Comparison of ENCODE assay signal across 12 mouse cellular contexts in the genomic region with DNA sequence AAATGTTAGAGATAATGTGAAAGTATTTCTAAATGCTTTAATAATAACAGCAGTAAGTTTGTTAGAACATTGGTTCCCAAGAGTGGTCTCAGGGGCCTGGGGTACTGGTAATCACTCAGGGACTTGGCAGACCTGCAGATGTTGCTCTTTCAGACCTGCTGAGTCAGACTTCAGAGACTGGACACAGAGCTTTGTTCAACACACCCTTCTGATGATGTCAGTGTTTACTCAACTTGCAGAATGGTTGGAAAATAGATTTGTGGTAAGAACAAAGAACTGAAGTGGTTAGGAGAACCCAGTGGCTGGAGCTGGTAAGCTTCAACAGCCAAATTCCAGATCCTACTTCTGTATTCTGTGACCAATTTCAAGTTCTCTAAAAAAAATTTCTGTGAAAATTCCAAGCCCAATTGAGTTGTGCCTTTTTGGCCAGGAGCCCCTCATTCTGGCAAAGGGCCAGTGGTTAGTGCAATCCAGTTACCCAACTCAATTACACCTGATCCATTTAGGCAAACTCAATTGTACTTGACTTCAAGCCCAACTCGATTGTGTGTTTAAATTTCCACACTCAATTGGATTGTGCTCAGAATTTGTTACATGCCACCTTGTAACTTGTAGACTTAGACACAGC.
DNase-seq lines count a peak whose midpoint lies in the region; ATAC-seq and TF ChIP-seq lines count a peak whose summit lies in the region.
"Had no signal": no experiment of that assay in that cellular context is flagged by ENCODE, and none has a peak within 500 bp of the region (broad histone marks: within the 10 kb centered on the region; RNA-seq: fewer than 3 reads in every experiment).

No protein-coding gene starts in this region.

- H3K9ac ChIP-seq in hindbrain, embryonic 16.5 days (ENCODE audit: low read depth, low read length), result no peak overlapping the region
- H3K9ac ChIP-seq in forebrain, embryonic 15.5 days (replicated peaks), result no peak overlapping the region
- H3K9ac ChIP-seq in forebrain, embryonic 11.5 days (ENCODE audit: low read length), result no peak overlapping the region
- H3K9ac ChIP-seq: heart, embryonic 13.5 days; intestine, embryonic 15.5 days had no signal

- TF ChIP-seq POLR2A in kidney, adult 2 months (IDR thresholded peaks at IDR 0.05; ENCODE audit: low read depth, low read length), result no peak

- H3K27me3 ChIP-seq in kidney, adult 2 months (replicated peaks; ENCODE audit: control insufficient read depth, insufficient read depth, low read length), result no peaks in the 10 kb centered on the region
- no peaks in the 10 kb centered on the region for H3K27me3 ChIP-seq in Patski
- H3K27me3 ChIP-seq in hindbrain, embryonic 16.5 days (replicated peaks; ENCODE audit: control insufficient read depth, insufficient read depth, low read length), result no peaks in the 10 kb centered on the region
- H3K27me3 ChIP-seq in forebrain, embryonic 15.5 days, result no peaks in the 10 kb centered on the region
- no peaks in the 10 kb centered on the region for H3K27me3 ChIP-seq in forebrain, embryonic 11.5 days (ENCODE audit: control insufficient read depth, insufficient read depth, low read length)
- H3K27me3 ChIP-seq: heart, embryonic 13.5 days; intestine, embryonic 15.5 days had no signal

- TF ChIP-seq CTCF in kidney, adult 2 months (conservative IDR thresholded peaks at IDR 0.05; ENCODE audit: insufficient read depth, insufficient read length, low read depth, low read length), result no peak
- no peak for TF ChIP-seq CTCF in Patski (IDR thresholded peaks at IDR 0.05)

- no peaks in the 10 kb centered on the region for H3K4me1 ChIP-seq in kidney, adult 2 months (ENCODE audit: control insufficient read depth, insufficient read depth, low read length)
- no peaks in the 10 kb centered on the region for H3K4me1 ChIP-seq in hindbrain, embryonic 16.5 days (ENCODE audit: control insufficient read depth, insufficient read depth, low read depth, low read length)
- H3K4me1 ChIP-seq in forebrain, embryonic 15.5 days, result no peaks in the 10 kb centered on the region
- H3K4me1 ChIP-seq in forebrain, embryonic 11.5 days (replicated peaks; ENCODE audit: control insufficient read depth, insufficient read depth, low read length), result no peaks in the 10 kb centered on the region
- H3K4me1 ChIP-seq: intestine, embryonic 15.5 days had no signal

- 81% methylated on average over 1 of the region's 1 CpGs for WGBS in kidney, adult 2 months
- WGBS in hindbrain, embryonic 16.5 days, result 61% methylated on average over 1 of the region's 1 CpGs
- WGBS in forebrain, embryonic 15.5 days, result 36% methylated on average over 1 of the region's 1 CpGs
- WGBS in forebrain, embryonic 11.5 days, result 89% methylated on average over 1 of the region's 1 CpGs

- CTCF ChIA-PET in Patski (lab: Charles Lee), result no interaction called here

- no peak overlapping the region for H3K27ac ChIP-seq in kidney, adult 2 months (ENCODE audit: insufficient read depth, low read depth, low read length)
- H3K27ac ChIP-seq in hindbrain, embryonic 16.5 days (ENCODE audit: low read depth, low read length), result no peak overlapping the region
- H3K27ac ChIP-seq in forebrain, embryonic 15.5 days (replicated peaks), result no peak overlapping the region
- H3K27ac ChIP-seq in forebrain, embryonic 11.5 days (ENCODE audit: low read depth, low read length), result no peak overlapping the region
- H3K27ac ChIP-seq: heart, embryonic 13.5 days; intestine, embryonic 15.5 days had no signal

- DNase-seq in kidney, adult 2 months, result peak; percentile 5
- DNase-seq in kidney, postnatal 36 days, result no peak
- peak; percentile 13 for DNase-seq in Patski (ENCODE audit: low read depth, low spot score)
- peak; percentile 3 for DNase-seq in gastrocnemius, adult 8-10 months (ENCODE audit: low spot score in 2 of 2)
- peak; percentile 31 for DNase-seq in lung, postnatal 10 days
- DNase-seq in forebrain, embryonic 11.5 days (ENCODE audit: low spot score), result no peak
- DNase-seq: cerebellum, adult 8-10 months; thymus, postnatal 4 days had no signal

- POLR2A ChIA-PET in Patski (lab: Charles Lee), result no interaction called here

- no peak overlapping the region for H3K4me3 ChIP-seq in kidney, adult 2 months (ENCODE audit: insufficient read depth, low read depth, low read length)
- no peak overlapping the region for H3K4me3 ChIP-seq in hindbrain, embryonic 16.5 days (ENCODE audit: low read length)
- no peak overlapping the region for H3K4me3 ChIP-seq in forebrain, embryonic 15.5 days
- no peak overlapping the region for H3K4me3 ChIP-seq in forebrain, embryonic 11.5 days (ENCODE audit: low read depth, low read length)
- H3K4me3 ChIP-seq: heart, embryonic 13.5 days; intestine, embryonic 15.5 days had no signal

- ATAC-seq in Patski, result peak; percentile 26
- ATAC-seq in hindbrain, embryonic 16.5 days, result no peak
- ATAC-seq in forebrain, embryonic 15.5 days (replicated peaks), result no peak
- ATAC-seq in forebrain, embryonic 11.5 days (replicated peaks; ENCODE audit: low FRiP score), result no peak
- ATAC-seq: intestine, embryonic 15.5 days had no signal

- no peak overlapping the region for H3K4me2 ChIP-seq in hindbrain, embryonic 16.5 days (ENCODE audit: low read length)
- no peak overlapping the region for H3K4me2 ChIP-seq in forebrain, embryonic 15.5 days (replicated peaks)
- no peak overlapping the region for H3K4me2 ChIP-seq in forebrain, embryonic 11.5 days (ENCODE audit: low read depth, low read length, severe bottlenecking)
- H3K4me2 ChIP-seq: heart, embryonic 13.5 days; intestine, embryonic 15.5 days had no signal

- in situ Hi-C loops in Patski (cut with MboI; ENCODE audit: low pct_unique_long_range_greater_than_20kb), result no loop called here

- H3K36me3 ChIP-seq in kidney, adult 2 months (ENCODE audit: control insufficient read depth, insufficient read depth, low read length), result no peaks in the 10 kb centered on the region
- no peaks in the 10 kb centered on the region for H3K36me3 ChIP-seq in hindbrain, embryonic 16.5 days (ENCODE audit: control insufficient read depth, insufficient read depth, low read length)
- no peaks in the 10 kb centered on the region for H3K36me3 ChIP-seq in forebrain, embryonic 15.5 days
- no peaks in the 10 kb centered on the region for H3K36me3 ChIP-seq in forebrain, embryonic 11.5 days (ENCODE audit: control insufficient read depth, insufficient read depth, low read length)
- H3K36me3 ChIP-seq: heart, embryonic 13.5 days; intestine, embryonic 15.5 days had no signal

- H3K9me3 ChIP-seq in hindbrain, embryonic 16.5 days (ENCODE audit: control insufficient read depth, low read length), result no peaks in the 10 kb centered on the region
- H3K9me3 ChIP-seq in forebrain, embryonic 15.5 days, result no peaks in the 10 kb centered on the region
- H3K9me3 ChIP-seq in forebrain, embryonic 11.5 days (ENCODE audit: control insufficient read depth, low read length), result no peaks in the 10 kb centered on the region
- H3K9me3 ChIP-seq: heart, embryonic 13.5 days; intestine, embryonic 15.5 days had no signal

Comparison
In these comparisons a context has a peak if more than half of its experiments do, and no peak if none do; other contexts are left out.
1. DNase-seq: peak in kidney, adult 2 months (single experiment), Patski (single experiment), gastrocnemius, adult 8-10 months (2 of 2) and lung, postnatal 10 days (single experiment); none in kidney, postnatal 36 days (0 of 2) and forebrain, embryonic 11.5 days (single experiment).